Mouse (Mus musculus) layer of hippocampus, postnatal 36 days (tissue): ENCODE results near the gene Mea1. TPM values are rescaled to one million over a fixed set of nuclear protein-coding genes. Genes with fewer than 3 reads are reported as not detected.
A peak's percentile ranks its signal among the peaks of the same experiment; 100 is the strongest.

Experiments
- DNase-seq, 2 experiments: peaks; one replicate each; pipeline ENCODE4 v3.0.0; 2022
- total RNA-seq, 2 experiments: library from RNA; stranded (reverse); gene quantifications; 2 replicates each; pipeline ENCODE4 v1.2.3; 2021

Gene Mea1
- 100 to 1,000 TPM in 1 of 2 experiments, 10 to 100 TPM in 1; 97.6 to 100 TPM for total RNA-seq

DNA sequence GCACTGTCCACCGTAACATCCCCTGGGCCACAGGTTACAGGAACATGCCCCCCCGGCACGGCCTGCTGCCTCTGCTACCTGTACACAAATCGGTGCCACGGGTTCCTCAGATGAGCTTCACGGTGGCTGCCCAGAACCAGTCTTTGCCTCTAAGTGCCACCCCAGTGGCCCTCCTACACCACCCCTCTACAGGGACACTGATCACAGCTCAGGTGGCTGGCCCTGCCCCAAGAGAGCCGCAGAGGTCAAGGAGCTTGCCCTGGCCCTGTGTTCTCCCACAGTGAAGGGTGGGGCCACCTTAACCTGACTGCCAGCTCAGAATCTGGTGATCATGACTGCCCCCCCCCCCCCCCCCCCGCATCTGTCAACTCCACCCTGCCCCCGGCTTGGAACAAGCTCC lies at the start of gene Mea1:
Gene Mea1 (plus strand): TSS at position 378 of the 400 bp plus-strand sequence.
- no peak for DNase-seq

DNA sequence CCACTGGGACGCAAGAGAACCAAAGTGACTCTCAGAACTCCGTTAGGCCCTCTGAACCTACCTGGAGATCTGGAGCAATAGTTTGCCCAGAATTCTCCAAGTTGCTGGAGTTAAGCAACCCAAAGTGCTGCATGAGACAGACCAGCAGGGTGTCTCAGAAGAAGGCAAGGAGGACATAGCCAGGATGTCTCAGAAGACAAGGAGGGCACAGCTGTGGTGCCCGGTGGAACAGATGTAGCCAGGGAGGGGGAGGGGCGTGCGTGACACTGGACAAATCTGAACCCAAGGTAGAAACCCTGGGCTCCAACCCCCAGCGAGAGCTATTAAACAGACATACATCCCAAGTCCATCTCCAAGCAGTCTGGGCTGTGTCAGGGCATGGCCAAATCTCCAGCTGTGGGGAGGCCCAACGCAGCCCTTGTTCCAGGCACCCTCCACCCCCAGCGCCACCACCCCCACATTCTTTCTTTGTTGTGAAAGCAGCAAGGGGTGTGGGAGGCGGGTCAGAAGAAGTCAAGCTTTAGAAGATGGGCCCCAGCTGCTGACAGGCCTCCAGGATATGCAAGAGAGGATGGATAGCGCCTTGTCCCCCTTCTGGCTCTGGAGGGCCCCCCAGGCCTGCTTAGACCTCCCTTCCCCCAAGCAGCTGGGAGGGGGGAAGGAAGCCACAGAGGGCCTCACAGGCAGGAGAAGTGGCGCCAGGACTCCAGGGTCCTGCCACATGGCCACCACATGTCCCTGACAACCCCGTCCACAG lies 48.7 kb upstream of the Mea1 start:
- no peak for DNase-seq

DNA sequence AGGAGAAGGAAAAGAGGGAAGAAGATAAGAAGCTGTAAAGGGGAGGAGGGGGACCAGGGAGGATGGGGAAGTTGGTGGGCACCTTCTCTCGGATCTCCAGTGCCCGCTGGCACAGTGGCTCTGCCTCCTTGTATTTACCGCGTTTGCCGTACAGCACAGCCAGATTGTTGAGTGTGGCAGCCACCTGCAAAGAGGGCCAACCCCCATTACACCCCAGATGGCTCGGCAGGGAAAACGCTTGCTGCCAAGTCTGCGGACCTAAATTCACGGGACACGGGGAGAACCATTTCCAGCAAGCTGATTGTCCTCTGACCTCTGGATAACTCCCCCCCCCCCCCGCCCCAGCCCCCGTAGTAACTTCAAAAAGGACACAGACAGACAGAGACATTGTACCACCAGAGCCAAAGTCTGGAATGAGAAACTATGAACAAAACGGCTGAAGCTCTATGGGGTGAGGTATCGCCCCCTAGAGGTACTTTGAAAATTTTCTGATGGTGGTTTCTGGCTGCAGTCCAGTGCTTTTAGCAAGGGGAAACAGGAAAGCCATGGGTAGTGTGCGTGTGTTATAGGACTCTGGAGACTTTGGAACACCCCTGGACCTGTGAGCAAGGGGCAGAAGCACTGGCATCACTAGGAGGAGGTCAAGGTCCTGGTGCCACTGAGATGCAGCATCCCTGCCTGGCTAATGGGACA lies 41.6 kb upstream of the Mea1 start:
- peak; percentile 53 to 66 for DNase-seq

DNA sequence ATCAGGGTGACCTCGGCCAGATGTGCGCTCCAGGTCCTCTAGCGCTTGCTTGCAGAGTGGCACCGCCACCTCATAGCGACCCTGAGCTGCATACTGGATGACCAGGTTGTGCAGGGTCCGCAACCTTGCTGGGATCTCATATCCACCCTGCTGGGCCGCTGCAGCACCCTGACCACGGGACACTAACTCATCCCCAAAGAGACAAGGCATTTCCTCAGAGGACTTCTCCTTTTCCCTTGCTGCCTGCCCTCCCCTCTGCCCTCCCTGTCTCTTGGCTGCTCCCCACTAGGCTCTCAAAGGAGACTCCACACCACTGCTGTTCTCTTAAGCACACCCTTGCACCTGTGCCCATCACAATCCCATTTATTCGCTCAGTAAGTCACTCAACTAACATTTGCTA lies 38.7 kb upstream of the Mea1 start:
- no peak for DNase-seq

DNA sequence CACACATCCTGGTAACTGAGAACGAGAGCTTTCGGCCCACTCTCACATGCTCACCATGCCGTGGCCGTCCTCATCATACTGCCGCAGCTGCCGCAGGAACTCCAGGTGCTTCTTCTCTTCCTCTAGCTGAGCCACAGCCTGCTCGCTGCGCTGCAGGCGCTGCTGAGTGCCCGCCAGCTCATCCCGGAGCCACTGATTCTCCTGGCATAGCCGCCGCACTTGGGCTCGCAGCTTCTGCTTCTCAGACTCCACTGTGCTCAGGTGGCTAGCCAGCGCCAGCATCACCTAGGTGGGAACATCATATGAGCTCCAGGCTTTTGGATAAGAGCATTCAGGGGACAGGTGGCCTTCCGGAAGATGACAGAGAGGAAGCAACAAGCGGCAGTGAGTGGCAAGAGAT lies 36.5 kb upstream of the Mea1 start:
- no peak for DNase-seq

DNA sequence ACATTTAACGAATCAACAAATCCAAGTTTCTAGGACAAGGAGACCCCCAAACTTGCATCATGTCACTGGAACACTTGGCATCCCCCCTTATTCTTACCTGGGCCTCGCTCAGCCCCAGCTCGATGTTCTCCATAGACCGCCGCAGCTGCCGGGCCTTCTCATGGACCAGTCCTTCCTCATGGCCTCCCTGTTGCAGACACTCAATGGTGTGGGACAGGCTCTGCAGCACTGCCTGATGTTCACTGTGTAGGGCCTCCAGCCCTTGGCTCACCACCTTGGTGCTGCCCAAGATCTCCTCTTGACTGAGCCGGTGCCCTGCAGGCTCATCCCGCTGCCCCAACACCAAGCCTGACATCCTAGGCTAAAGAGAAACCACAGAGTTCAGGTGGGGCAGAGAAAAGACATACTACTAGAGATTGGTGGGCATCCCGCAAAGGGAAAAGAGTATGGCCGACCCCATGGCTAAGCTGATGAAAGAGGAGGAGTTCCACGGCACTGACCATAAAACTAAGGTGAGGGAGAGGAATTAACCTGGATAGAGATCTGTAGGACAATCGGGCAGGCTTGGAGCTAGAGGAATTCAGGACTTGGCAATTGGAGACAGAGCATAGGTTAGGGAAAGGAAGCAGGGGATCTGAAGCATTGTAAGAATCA lies 34.3 kb upstream of the Mea1 start:
- DNase-seq: no peak

DNA sequence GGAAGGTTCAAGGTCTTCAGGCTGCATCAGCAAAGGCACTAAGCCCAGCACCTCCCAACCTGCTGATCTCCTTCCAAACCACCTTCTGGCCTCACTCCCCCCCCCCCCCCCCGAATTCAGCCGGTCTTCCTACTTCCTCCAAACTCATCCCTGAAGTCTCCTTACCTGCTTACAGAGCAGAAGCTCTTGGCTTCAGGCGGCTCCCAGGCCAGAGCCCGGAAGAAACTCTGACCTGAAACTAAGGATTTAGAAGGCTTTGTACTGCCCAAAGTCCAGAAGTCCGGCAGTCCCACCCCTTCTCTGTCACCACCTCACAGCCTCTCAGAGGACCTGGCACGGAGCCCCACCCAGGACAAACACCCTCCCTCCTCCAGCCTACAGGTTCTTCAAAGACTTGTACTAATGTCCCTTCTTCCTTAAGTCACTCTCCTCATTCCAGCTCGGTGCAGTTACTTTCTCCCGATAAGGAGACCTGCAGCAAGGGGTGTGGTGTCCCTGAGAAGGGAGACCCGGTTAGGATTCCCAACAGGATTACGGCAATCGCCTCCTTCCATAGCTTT lies 33.6 kb upstream of the Mea1 start:
- no peak for DNase-seq

DNA sequence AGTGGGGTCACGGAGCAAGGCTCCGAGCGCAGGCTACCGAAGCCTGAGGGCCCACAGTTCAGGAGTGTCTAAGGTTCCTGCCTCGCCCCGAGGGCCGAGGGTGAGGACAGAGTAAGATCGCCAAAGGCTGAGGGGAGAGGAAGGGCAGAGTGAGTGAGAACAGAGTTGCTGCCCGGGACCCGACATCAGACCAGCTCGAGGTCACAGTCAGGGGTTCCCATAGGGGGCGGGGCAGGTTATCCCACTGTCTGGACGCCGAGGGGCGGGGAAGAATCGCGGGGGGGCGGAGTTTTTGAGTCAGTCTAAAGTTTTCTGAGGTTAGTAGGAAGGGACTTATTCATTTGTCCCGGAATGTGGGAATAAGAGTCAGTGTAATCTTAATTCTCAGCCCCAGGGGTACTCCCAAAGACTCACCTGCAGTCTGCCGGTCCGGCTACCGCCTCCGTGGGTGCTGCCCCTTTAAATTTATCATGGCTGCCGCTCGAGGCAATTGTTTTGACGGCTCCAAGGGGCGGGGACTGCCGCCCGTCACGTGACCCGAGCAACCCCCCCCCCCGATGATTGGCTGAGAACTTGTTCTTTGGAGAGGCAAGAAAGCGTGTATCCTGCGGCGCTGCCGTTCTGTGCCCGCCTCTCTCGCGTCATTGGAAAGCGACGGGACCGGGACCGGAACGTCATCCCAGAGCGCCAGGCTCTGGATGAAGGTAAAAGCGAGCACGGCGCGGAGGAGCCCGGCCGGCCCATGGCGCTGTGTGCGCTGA lies 32.9 kb upstream of the Mea1 start, which contains the start of the genes Klc4 and Mrpl2:
Gene Klc4 (minus strand): TSS at position 462 of the 761 bp plus-strand sequence.
Gene Mrpl2 (plus strand): TSS at position 669 of the 761 bp plus-strand sequence.
- DNase-seq: peak; percentile 98 to 99

DNA sequence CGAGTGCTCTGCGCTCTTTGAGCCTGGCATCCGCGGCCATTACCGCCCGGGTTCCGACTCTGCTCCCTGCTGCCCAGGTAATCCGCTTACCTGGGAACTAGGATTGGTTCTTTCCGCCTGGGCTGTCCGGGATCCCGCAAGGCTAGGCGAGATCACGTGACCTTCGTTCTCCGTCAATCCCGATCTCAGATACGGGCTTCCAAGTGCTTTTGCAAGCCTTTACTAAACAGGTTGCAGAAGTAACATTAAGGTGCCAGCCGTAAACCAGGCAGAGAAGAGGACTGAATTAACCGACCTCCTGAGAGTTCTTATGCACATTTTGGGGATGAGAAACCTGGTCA lies 32.3 kb upstream of the Mea1 start:
- no peak for DNase-seq

DNA sequence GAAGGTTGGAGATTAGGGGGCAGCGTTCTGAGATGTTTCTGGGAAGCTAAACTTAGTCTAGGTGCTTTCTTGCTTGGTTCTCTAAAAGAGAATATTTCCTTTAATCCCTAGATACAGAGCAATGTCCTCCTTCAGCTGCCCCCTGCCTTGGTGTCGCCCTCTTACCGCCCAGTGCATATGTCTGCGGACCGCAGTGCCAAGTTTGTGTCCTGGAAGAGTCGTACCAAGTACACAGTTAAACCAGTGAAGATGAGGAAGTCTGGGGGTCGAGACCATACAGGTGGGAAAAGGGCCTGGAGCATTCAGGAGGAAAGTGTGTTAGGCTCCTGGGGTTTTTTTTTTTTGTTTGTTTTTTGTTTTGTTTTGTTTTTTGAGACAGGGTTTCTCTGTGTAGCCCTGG lies 31.3 kb upstream of the Mea1 start:
- DNase-seq: no peak

DNA sequence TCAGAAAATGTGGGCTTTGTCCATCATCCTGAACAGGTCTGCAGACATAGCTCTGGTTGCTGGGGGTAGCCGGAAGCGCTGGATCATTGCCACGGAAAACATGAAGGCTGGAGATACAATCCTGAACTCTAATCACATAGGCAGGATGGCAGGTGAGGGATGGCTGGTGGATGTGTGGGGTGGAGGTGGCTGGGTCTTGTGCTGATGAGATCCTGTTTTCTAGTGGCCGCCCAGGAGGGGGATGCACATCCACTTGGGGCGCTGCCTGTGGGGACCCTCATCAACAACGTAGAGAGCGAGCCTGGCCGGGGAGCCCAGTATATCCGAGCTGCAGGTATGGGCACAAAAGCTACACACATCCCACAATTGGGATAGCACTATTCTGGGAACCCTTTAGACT lies 30.2 kb upstream of the Mea1 start:
- DNase-seq: no peak

DNA sequence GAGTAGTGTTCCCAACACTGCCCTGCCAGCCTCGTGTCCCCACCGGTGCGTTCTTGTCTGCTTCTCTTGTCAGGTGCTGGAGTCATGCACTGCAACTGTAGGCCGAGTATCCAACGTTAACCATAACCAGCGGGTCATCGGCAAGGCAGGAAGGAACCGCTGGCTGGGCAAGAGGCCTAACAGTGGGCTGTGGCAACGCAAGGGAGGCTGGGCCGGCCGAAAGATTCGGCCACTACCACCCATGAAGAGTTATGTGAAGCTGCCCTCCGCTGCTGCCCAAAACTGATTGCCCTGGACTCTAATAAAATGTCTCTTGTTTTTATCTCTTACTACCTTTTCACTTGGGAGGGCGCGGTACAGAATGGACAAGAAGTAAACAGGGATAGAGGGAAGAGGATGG lies 28.8 kb upstream of the Mea1 start:
- DNase-seq: no peak

DNA sequence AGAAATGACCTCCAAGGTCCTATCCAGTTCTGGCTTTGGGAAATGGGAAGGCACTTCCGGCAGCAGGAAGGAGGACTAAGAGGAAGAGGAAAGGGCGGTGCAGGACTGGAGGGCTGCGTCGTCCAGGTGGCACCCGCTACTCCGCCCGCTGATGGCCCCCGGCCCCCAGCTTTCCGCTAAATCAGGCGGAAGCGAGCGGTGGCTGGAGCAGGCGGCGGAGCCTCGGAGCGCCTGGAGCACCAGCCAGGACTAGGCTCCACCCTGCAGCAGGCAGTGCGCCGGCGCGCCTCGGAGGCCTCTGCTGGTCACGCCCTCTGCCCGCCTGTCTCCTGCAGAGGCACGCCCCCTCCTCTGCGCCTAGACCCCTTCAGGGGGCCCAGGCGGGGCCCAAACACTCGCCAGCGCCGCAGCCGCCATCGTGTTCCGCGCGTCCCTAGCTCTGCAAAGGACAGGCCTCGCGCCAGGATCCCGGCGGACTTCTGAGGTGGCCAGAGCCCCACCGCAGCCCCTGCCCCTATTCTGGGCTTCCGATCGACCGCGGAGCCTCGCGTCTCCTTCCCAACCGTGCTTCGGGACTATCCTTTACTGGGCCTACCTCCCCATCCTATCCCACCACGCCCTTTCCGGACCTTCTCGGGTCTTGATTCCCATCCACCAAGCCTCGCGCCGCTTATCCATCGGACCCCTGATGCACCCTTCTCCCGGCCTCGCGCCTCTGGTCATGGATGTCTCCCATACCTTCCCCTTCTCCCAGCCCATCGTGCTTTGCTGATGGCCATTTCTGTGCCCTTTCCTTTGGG lies 28.2 kb upstream of the Mea1 start, which contains the start of gene Cul7:
Gene Cul7 (plus strand): TSS at position 106 of the 800 bp plus-strand sequence.
- peak; percentile 89 to 90 for DNase-seq

DNA sequence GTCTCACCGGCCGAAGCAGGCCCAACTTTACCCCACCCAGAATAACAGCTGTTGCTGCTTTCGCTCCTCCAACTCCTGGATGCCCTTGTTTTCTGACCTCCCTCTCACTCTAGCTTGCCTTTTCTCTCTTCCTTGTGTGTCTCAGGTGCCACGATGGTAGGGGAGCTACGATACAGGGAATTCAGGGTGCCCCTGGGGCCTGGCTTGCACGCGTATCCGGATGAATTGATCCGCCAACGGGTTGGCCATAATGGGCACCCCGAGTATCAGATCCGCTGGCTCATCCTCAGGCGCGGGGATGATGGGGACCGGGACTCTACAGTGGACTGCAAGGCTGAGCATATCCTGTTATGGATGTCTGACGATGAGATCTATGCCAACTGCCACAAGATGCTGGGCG lies 27.3 kb upstream of the Mea1 start:
- DNase-seq: no peak

DNA sequence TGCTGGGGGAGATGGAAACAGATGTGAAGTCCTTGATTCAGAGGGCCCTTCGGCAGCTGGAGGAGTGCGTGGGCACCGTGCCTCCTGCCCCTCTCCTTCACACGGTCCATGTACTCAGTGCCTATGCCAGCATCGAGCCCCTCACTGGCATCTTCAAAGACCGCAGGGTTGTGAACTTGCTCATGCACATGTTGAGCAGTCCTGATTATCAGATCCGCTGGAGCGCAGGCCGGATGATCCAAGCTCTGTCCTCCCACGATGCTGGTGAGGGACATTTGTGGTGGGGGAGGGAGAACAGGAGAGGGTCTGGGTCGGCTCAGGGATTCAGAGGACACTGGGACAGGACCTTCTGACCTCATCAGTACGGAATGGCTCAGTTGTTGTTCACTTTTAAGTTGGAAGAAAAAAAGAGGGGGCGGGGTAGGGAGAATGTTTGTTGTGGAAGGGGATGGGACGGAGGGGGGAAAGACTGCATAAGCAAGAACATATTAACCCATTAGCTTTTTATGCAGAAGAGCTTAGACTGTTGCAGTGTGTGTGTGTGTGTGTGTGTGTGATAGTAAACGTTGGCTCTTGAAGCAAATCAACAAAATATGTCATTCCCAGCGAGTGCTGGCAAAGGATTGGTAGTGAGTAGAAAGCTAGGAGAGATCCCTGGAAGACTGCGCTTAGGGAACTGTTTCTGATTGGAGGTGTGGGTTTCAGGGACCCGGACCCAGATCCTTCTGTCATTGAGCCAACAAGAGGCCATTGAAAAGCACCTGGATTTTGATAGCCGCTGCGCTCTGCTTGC lies 26.6 kb upstream of the Mea1 start:
- DNase-seq: no peak

DNA sequence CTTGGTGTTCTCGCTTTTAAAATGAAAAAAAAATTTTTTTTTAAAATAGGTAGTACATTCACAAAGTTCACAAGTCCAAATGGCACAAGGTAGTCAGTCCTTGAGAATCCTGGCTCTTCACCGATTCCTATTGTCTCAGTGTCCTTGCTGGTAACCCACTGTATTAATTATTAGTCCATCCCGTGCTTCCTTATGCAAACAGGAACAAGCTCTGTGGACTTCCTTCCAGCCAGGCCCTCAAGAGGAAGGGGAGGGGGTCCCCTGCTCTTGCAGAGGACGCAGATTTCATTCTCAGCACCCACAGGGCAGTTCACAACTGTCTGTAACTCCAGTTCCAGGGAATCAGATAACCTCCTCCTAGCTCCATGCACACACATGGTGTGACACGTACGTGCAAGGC lies 22.5 kb upstream of the Mea1 start:
- DNase-seq: no peak

DNA sequence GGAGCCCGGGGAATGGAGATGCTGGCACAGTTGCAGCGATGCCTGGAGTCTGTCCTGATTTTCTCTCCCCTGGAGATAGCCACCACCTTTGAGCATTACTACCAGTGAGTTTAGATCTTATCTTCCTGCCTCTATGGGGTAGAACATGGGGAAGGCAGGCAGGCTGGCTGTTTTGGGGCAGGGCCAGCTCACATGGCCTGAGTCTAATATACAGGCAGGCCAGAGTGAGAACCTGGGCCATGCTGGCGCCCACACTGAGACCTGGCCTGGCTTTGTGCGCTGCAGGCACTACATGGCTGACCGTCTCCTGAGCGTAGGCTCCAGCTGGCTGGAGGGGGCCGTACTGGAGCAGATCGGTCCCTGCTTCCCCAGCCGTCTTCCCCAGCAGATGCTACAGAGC lies 17.2 kb upstream of the Mea1 start:
- DNase-seq: no peak

DNA sequence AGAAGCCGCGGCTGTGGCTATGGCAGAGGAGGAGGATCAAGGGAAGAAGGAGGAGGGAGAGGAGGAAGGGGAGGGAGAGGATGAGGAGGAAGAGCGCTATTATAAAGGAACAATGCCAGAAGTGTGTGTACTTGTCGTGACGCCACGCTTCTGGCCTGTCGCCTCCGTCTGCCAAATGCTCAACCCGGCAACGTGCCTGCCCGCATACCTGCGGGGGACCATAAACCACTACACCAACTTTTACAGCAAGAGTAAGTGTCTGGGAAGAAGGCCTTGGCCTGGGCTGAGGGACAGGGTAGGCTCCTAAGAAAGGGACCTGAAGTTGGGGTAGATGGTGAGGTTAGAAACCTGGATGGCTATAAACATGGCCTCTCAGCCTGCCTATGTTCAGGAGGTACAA lies 16.6 kb upstream of the Mea1 start:
- DNase-seq: no peak

DNA sequence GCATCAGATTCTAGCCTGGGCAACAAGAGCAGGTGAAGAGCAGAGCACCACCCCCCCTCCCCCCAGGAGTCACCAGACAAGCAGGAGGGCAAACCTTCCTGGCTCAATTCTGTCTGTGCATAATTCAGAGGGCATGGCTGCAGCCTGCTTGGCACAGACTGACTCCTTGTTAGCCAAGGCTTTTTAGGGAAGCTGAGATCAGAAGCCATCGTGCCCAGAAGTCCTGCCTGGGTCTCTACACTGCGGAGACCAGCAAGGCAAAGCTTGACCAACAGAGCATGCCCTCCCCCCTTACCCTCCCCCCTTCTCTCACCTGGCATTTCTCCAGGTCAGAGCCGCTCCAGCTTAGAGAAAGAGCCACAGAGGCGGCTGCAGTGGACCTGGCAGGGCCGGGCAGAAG lies 15.9 kb upstream of the Mea1 start:
- DNase-seq: no peak

DNA sequence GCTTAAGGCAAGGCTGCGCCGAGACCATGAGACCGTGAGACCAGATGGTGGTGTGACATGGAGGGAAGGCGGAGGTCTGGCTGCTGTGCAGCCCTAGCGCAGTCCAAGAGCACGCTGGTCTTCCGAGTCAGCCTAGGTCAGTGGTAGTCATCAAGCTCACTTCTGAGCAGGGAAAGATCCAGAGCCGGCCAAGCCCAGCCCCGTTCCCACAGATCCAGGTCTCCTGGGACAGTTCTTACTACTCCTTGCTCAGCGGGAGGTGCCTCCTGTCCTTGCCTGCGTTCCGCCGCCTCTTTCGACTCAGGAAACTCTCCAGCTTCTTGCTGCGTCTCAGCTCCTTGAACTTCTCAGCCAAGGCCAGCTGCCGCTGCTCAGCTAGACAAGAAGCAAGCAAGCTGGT lies 10.9 kb upstream of the Mea1 start:
- no peak for DNase-seq

DNA sequence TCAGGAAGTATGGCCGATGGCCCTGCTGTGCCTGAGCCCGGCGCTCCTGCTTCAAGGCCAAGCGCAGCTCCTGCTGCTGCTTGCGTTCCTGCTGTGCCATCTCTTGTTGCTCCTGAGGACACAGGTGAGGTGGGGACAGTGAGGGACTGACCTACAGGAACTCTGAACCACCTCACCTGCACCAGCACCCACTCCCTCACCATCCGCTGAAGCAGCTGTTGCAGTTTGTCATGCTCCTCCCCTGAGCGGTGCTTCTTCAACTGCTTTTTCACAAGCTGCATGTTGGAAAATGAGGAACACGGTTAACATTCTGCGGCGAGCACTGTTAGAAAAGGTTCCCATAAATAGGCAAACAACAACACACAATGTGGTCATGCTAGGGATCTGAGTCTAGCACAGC lies 8.7 kb upstream of the Mea1 start:
- no peak for DNase-seq
